Mouse (Mus musculus) limb, embryonic 11.5 days (tissue): ENCODE data around the gene Hist1h2bg. TPM values are rescaled to one million over a fixed set of nuclear protein-coding genes. Genes with fewer than 3 reads are reported as not detected.

Source experiments
- ATAC-seq: fragments of 200-750 bp; cut with Nextera tagmentation; 2 replicates; pipeline ENCODE4 v1.8.0; 2017; ENCODE audit warnings: low read depth; ENCODE audit not compliant: insufficient number of reproducible peaks, low FRiP score, low TSS enrichment
- DNase-seq: peaks from one replicate; pipeline ENCODE4 v3.0.0-alpha.2; 2015; ENCODE audit warnings: low spot score
- H3K27ac ChIP-seq: fragments of 300-500 bp; sonication (generic); replicated peaks from 2 replicates; pipeline ENCODE4 v1.5.1; 2014; ENCODE audit warnings: low read depth, mild to moderate bottlenecking, low read length
- H3K27me3 ChIP-seq: fragments of 300-500 bp; sonication (generic); 2 replicates; pipeline ENCODE4 v1.6.1; 2014; ENCODE audit warnings: mild to moderate bottlenecking, low read length, mixed read lengths; ENCODE audit not compliant: control insufficient read depth, insufficient read depth
- H3K36me3 ChIP-seq: fragments of 300-500 bp; sonication (generic); 2 replicates; pipeline ENCODE4 v1.6.1; 2014; ENCODE audit warnings: mild to moderate bottlenecking, low read length, moderate library complexity, mixed read lengths; ENCODE audit not compliant: control insufficient read depth, insufficient read depth
- H3K4me1 ChIP-seq: fragments of 300-500 bp; sonication (generic); 2 replicates; pipeline ENCODE4 v1.6.1; 2014; ENCODE audit warnings: low read length, mixed read lengths; ENCODE audit not compliant: control insufficient read depth, insufficient read depth
- H3K4me2 ChIP-seq: fragments of 300-500 bp; sonication (generic); 2 replicates; pipeline ENCODE4 v1.6.1; 2014; ENCODE audit warnings: low read depth, mild to moderate bottlenecking, moderate library complexity; ENCODE audit not compliant: severe bottlenecking
- H3K4me3 ChIP-seq: fragments of 300-500 bp; sonication (generic); 2 replicates; pipeline ENCODE4 v1.5.1; 2014; ENCODE audit warnings: low read depth, low read length
- H3K9ac ChIP-seq: fragments of 300-500 bp; sonication (generic); 2 replicates; pipeline ENCODE4 v1.6.1; 2014; ENCODE audit warnings: mild to moderate bottlenecking, low read length
- H3K9me3 ChIP-seq: fragments of 300-500 bp; sonication (generic); 2 replicates; pipeline ENCODE4 v1.6.1; 2016; ENCODE audit warnings: low read length; ENCODE audit not compliant: control insufficient read depth
- WGBS: fragments of 180-500 bp; shearing (Covaris S2); extraction: QIAGEN DNeasy Blood & Tissue Kit; methylation state at CpG from one replicate; pipeline ENCODE4 v1.1.7; 2014; 5-methylcytosine and 5-hydroxymethylcytosine counted together
- polyA plus RNA-seq: library from polyadenylated mRNA; unstranded; fragments of >200 nt; fragmentation: Nextera tagmentation; extraction: Ambion mirVana; gene quantifications from 2 replicates; pipeline ENCODE4 v1.2.1, GENCODE M21; 2014

The Hist1h2bg gene
- 8.2 and 10.0 TPM in 2 replicates for polyA plus RNA-seq

GRCm38 (mm10) chr13:23571022-23571503, at the start of gene Hist1h2bg, which contains the start of gene Hist1h2ae:
Gene Hist1h2bg (plus strand): TSS chr13:23571396.
Gene Hist1h2ae (minus strand): TSS chr13:23571220.
- under 1% methylated on average over 18 of the region's 18 CpGs for WGBS
- DNase-seq (peak; percentile 78), ATAC-seq (peak; percentile 93)
- H3K36me3 ChIP-seq = no peaks in the 10 kb centered on the region
- peak within 1 kb of the TSS; percentile 80 for H3K4me2 ChIP-seq
- no peaks in the 10 kb centered on the region for H3K27me3 ChIP-seq
- H3K4me3 ChIP-seq = peak within 1 kb of the TSS; percentile 32
- H3K9ac ChIP-seq = peak within 1 kb of the TSS; percentile 71
- no peaks in the 10 kb centered on the region for H3K9me3 ChIP-seq
- 0 out of 2 replicates have a peak, but pooled peaks cover 3% of the 10 kb centered on the region for H3K4me1 ChIP-seq
- H3K27ac ChIP-seq = peak within 1 kb of the TSS; percentile 95

- no peak overlapping the region for H3K9ac ChIP-seq
- H3K4me2 ChIP-seq = no peak overlapping the region
- no peak overlapping the region for H3K27ac ChIP-seq
- H3K36me3 ChIP-seq = no peaks in the 10 kb centered on the region
- H3K9me3 ChIP-seq = no peaks in the 10 kb centered on the region
- H3K4me1 ChIP-seq = no peaks in the 10 kb centered on the region
- WGBS = under 1% methylated on average over 14 of the region's 14 CpGs
- ATAC-seq = no peak
- peak; percentile 86 for DNase-seq
- no peak overlapping the region for H3K4me3 ChIP-seq
- H3K27me3 ChIP-seq = no peaks in the 10 kb centered on the region
These were observed 49.5 kb upstream of the Hist1h2bg start for GRCm38 (mm10) chr13:23521703-23522102.

GRCm38 (mm10) chr13:23523976-23524375, 47.2 kb upstream of the Hist1h2bg start:
- no peak for ATAC-seq
- H3K4me2 ChIP-seq = no peak overlapping the region
- H3K9me3 ChIP-seq = no peaks in the 10 kb centered on the region
- no peak overlapping the region for H3K27ac ChIP-seq
- no peak overlapping the region for H3K4me3 ChIP-seq
- no peak for DNase-seq
- H3K36me3 ChIP-seq = no peaks in the 10 kb centered on the region
- H3K27me3 ChIP-seq = no peaks in the 10 kb centered on the region
- H3K9ac ChIP-seq = no peak overlapping the region
- 56% methylated on average over 5 of the region's 5 CpGs for WGBS
- peaks cover 1% of the 10 kb centered on the region for H3K4me1 ChIP-seq

- no peak overlapping the region for H3K27ac ChIP-seq
- H3K27me3 ChIP-seq = no peaks in the 10 kb centered on the region
- WGBS = 9% methylated on average over 5 of the region's 5 CpGs
- H3K4me2 ChIP-seq = peak overlapping the region; percentile 7; the same call in 1 of the 2 replicates
- no peak overlapping the region for H3K9ac ChIP-seq
- H3K9me3 ChIP-seq = no peaks in the 10 kb centered on the region
- no peak overlapping the region for H3K4me3 ChIP-seq
- DNase-seq = peak; percentile 93
- no peak for ATAC-seq
- peaks cover 4% of the 10 kb centered on the region for H3K4me1 ChIP-seq
- no peaks in the 10 kb centered on the region for H3K36me3 ChIP-seq
These were observed 46.5 kb upstream of the Hist1h2bg start for GRCm38 (mm10) chr13:23524654-23525053.

- Histone ChIP-seq H3K9ac (peak overlapping the region; percentile 19; the same call in 1 of the 2 replicates), H3K27ac (no peak overlapping the region), H3K4me2 (peak overlapping the region; percentile 24), H3K4me1 (peaks cover 4% of the 10 kb centered on the region), H3K9me3 (no peaks in the 10 kb centered on the region), H3K36me3 (no peaks in the 10 kb centered on the region), H3K27me3 (no peaks in the 10 kb centered on the region), H3K4me3 (peak overlapping the region; percentile 33)
- DNase-seq = peak; percentile 77
- no peak for ATAC-seq
- WGBS = under 1% methylated on average over 10 of the region's 10 CpGs
These were observed 45.3 kb upstream of the Hist1h2bg start for GRCm38 (mm10) chr13:23525901-23526300.

- DNase-seq (peak; percentile 97), ATAC-seq (no peak)
- under 1% methylated on average over 17 of the region's 17 CpGs for WGBS
- Histone ChIP-seq H3K27ac (no peak overlapping the region), H3K4me2 (peak overlapping the region; percentile 42), H3K4me3 (peak overlapping the region; percentile 33), H3K27me3 (no peaks in the 10 kb centered on the region), H3K9me3 (no peaks in the 10 kb centered on the region), H3K9ac (peak overlapping the region; percentile 41; the same call in 1 of the 2 replicates), H3K36me3 (no peaks in the 10 kb centered on the region), H3K4me1 (peaks cover 4% of the 10 kb centered on the region)
These were observed 44.9 kb upstream of the Hist1h2bg start for GRCm38 (mm10) chr13:23526312-23526711.

GRCm38 (mm10) chr13:23529005-23529404, 42.2 kb upstream of the Hist1h2bg start:
- no peaks in the 10 kb centered on the region for H3K27me3 ChIP-seq

GRCm38 (mm10) chr13:23529480-23530165, 41.6 kb upstream of the Hist1h2bg start:
- H3K9me3 ChIP-seq = no peaks in the 10 kb centered on the region
- WGBS = 31% methylated on average over 2 of the region's 2 CpGs
- H3K4me2 ChIP-seq = peak overlapping the region; percentile 75
- DNase-seq = no peak
- no peak for ATAC-seq
- H3K4me3 ChIP-seq = peak overlapping the region; percentile 53
- H3K27ac ChIP-seq = peak overlapping the region; percentile 94; the same call in 1 of the 2 replicates
- H3K27me3 ChIP-seq = no peaks in the 10 kb centered on the region
- peaks cover 7% of the 10 kb centered on the region for H3K4me1 ChIP-seq
- no peaks in the 10 kb centered on the region for H3K36me3 ChIP-seq
- peak overlapping the region; percentile 88 for H3K9ac ChIP-seq

More at GRCm38 (mm10) chr13:23529005-23529404, 42.2 kb upstream of the Hist1h2bg start:
- Histone ChIP-seq H3K27ac (no peak overlapping the region), H3K9ac (no peak overlapping the region), H3K36me3 (no peaks in the 10 kb centered on the region), H3K4me2 (peak overlapping the region; percentile 31), H3K4me1 (peaks cover 7% of the 10 kb centered on the region), H3K4me3 (no peak overlapping the region), H3K9me3 (no peaks in the 10 kb centered on the region)
- WGBS = 77% methylated on average over 5 of the region's 5 CpGs
- DNase-seq (peak; percentile 37), ATAC-seq (no peak)
